Mouse (Mus musculus) gastrocnemius, adult 2 months (tissue): ENCODE measurements around the gene Begain. TPM values are rescaled to one million over a fixed set of nuclear protein-coding genes. Genes with fewer than 3 reads are reported as not detected.

Source experiments
- DNase-seq: peaks from one replicate; pipeline ENCODE4 v3.0.0; 2022
- H3K27ac ChIP-seq: fragments of 200-600 bp; 2 replicates; pipeline ENCODE4 v1.8.1; 2022; ENCODE audit warnings: mild to moderate bottlenecking
- H3K4me3 ChIP-seq: fragments of 200-600 bp; 2 replicates; pipeline ENCODE4 v1.8.1; 2022; ENCODE audit warnings: mild to moderate bottlenecking, moderate library complexity
- CTCF ChIP-seq: fragments of 200-600 bp; IDR thresholded peaks from 2 replicates; pipeline ENCODE4 v1.8.1; 2022; ENCODE audit warnings: antibody characterized with exemption, mild to moderate bottlenecking, moderate library complexity
- intact Hi-C: fragments of 180-260 bp; cut with DNase I; formaldehyde crosslinking; loops from one replicate; pipeline ENCODE4 v1.15.1; 2025
- total RNA-seq, 2 experiments: library from RNA; stranded (reverse); gene quantifications; 2 replicates each; pipeline ENCODE4 v1.2.3; 2021

The Begain gene
- total RNA-seq, 2 experiments from 2014 or later = 0.45 TPM; not detected in 1

DNA sequence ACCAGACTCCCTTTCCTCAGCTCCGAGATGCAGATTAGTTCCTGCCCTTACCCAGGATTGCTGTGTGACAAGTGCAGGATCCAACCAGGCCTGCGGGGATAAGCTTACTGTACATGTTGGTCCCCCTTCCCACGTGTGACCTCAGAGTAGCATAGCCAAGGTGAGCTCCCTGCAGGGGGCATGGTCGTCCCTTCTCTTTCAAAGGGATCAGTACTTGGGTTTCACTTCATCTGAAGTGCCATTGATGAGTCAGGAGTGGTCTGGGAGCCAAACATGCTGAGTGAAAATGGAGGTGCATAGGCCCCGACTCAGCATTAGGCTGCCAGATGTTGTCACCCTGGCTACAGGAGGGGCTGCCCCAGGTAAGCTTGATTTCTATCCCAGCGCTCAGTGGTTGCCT is 83.0 kb downstream of the Begain start:
- intact Hi-C loops = no loop called here
- Histone ChIP-seq H3K4me3 (no peak overlapping the region), H3K27ac (no peak overlapping the region)
- no peak for DNase-seq
- TF ChIP-seq CTCF = no peak

DNA sequence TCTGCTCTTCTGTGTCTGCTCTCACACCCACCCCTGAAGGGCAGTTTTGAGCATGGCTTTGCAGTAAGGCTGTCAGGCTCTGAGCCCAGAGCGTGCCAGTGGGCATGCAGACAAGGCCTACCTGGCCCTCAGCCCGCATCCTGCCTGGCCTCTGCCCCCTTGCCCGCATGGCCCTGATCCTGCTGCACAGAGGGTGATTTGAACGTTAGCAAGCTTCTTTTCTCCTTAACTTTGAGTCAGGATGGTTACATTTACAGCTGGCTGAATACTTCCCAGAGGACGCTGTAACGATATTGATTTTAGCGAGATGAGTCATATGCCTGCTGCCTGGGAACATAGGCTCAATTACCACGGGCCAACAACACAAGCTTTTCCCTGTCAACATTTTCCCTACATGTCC is 83.5 kb downstream of the Begain start:
- TF ChIP-seq CTCF = no peak
- intact Hi-C loops = no loop called here
- Histone ChIP-seq H3K27ac (no peak overlapping the region), H3K4me3 (no peak overlapping the region)
- DNase-seq = peak; percentile 44

DNA sequence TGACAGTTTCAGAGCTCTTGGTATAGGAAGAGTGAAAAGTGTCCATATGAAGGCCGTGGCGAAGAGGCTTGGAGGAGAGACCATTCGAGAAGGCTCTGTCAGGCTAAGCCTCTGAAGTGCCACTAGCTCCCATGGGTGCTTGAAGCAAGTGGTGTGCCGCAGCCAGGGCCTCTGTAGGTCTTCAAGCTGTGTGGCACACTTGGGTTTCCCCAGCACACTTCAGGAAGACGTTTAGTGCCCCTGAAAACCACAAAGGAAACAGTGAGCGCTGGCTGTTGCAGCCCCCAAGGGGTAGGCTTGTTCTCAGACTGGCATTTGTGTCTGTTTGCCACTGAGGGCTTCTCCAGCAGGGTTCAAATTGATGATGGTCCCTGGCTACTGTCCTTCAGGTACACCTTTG is 84.5 kb downstream of the Begain start:
- no peak for TF ChIP-seq CTCF
- H3K27ac ChIP-seq = no peak overlapping the region
- intact Hi-C loops = no loop called here
- H3K4me3 ChIP-seq = no peak overlapping the region
- no peak for DNase-seq

DNA sequence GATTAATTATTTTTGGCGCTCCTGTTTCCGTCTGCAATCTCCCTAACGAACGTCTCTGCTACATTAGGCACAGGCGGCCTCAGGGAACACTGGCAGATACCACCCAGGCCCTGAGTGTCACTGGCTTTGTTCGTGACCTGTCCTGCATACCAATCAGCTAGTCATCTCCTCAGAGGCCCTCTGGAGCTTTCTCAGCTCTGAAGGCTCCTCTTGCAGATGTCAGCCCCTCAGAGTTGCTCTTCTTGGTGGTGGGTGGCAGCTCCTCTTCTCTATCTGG is 85.4 kb downstream of the Begain start:
- intact Hi-C loops = no loop called here
- no peak for TF ChIP-seq CTCF
- Histone ChIP-seq H3K27ac (no peak overlapping the region), H3K4me3 (no peak overlapping the region)
- DNase-seq = no peak

Other genes with a start within 250 kb of the Begain start
- 10 to 100 TPM; 11.9 to 12.1 TPM for gene Slc25a29, start 232.3 kb downstream of the Begain start, total RNA-seq
- gene Slc25a47, start 232.2 kb downstream of the Begain start, total RNA-seq = 1 to 10 TPM; 7.7 to 8.8 TPM
- gene Wdr25, start 174.6 kb downstream of the Begain start, total RNA-seq = 1 to 10 TPM; 2.5 to 5.3 TPM
- gene Wars, start 174.0 kb downstream of the Begain start, total RNA-seq = 10 to 100 TPM; 28.4 to 29.1 TPM